Mouse (Mus musculus): ENCODE measurements around the gene Fbxw21. TPM values are rescaled to one million over a fixed set of nuclear protein-coding genes. Genes with fewer than 3 reads are reported as not detected.

The Fbxw21 gene
- total and polyA plus RNA-seq, 2 experiments = not detected

- 20% methylated on average over 3 of the region's 3 CpGs for WGBS
- H3K36me3 ChIP-seq (ENCODE audit: control insufficient read depth, insufficient read depth, low read length) = no peaks in the 10 kb centered on the region
- H3K79me2 ChIP-seq (ENCODE audit: control insufficient read depth, insufficient read depth, low read length) = no peaks in the 10 kb centered on the region
- peak; percentile 63 for DNase-seq (ENCODE audit: extremely low read depth, low read depth, low spot score)
- no peaks in the 10 kb centered on the region for H3K27me3 ChIP-seq (ENCODE audit: control insufficient read depth, insufficient read depth, low read length)
- TF ChIP-seq CTCF (IDR thresholded peaks at IDR 0.05; ENCODE audit: low read depth, low read length) (no peak), POLR2A (IDR thresholded peaks at IDR 0.05; ENCODE audit: extremely low read depth, insufficient read depth, low read length) (no peak)
- no peak overlapping the region for H3K4me3 ChIP-seq (ENCODE audit: insufficient read depth, low read depth, low read length)
- no peak overlapping the region for H3K27ac ChIP-seq (replicated peaks; ENCODE audit: insufficient read depth, low read depth, low read length)
- H3K9ac ChIP-seq (ENCODE audit: low read depth, low read length) = no peak overlapping the region
- H3K4me1 ChIP-seq (ENCODE audit: control insufficient read depth, insufficient read depth, low read length) = peaks cover 1% of the 10 kb centered on the region; the same call in 1 of the 2 replicates
Measured at GRCm38 (mm10) chr9:109125481-109125880, 36.4 kb downstream of the Fbxw21 start.

- Histone ChIP-seq H3K36me3 (ENCODE audit: control insufficient read depth, insufficient read depth, low read length) (no peaks in the 10 kb centered on the region), H3K9ac (ENCODE audit: low read depth, low read length) (no peak overlapping the region), H3K27me3 (ENCODE audit: control insufficient read depth, insufficient read depth, low read length) (no peaks in the 10 kb centered on the region), H3K4me3 (ENCODE audit: insufficient read depth, low read depth, low read length) (no peak overlapping the region), H3K4me1 (ENCODE audit: control insufficient read depth, insufficient read depth, low read length) (peaks cover 1% of the 10 kb centered on the region; the same call in 1 of the 2 replicates), H3K79me2 (ENCODE audit: control insufficient read depth, insufficient read depth, low read length) (no peaks in the 10 kb centered on the region), H3K27ac (replicated peaks; ENCODE audit: insufficient read depth, low read depth, low read length) (no peak overlapping the region)
- peak; percentile 60 for DNase-seq (ENCODE audit: extremely low read depth, low read depth, low spot score)
- TF ChIP-seq CTCF (IDR thresholded peaks at IDR 0.05; ENCODE audit: low read depth, low read length) (no peak), POLR2A (IDR thresholded peaks at IDR 0.05; ENCODE audit: extremely low read depth, insufficient read depth, low read length) (no peak)
- 9% methylated on average over 2 of the region's 2 CpGs for WGBS
Measured at GRCm38 (mm10) chr9:109125043-109125442, 36.8 kb downstream of the Fbxw21 start.

DNA sequence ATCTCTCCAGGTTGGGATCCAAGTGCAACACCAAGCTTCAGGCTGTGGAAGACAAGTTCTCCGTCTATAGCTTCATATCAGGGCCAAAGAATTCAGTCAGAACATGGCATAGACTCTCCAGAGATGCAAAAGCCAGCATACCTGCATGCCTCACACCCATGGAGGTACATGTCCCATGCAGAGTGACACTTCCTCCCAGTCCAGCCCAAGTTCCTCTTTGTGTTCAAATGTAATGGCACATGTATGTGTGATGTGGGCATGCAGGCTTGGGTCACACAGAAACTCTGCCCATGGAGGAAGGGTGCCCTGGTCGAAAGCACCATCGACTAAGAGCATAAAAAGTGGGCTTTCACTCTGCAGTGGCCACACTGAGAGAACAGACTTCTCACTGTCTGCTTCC lies 37.7 kb downstream of the Fbxw21 start:
- Histone ChIP-seq H3K4me3 (ENCODE audit: insufficient read depth, low read depth, low read length) (no peak overlapping the region), H3K79me2 (ENCODE audit: control insufficient read depth, insufficient read depth, low read length) (no peaks in the 10 kb centered on the region), H3K27me3 (ENCODE audit: control insufficient read depth, insufficient read depth, low read length) (no peaks in the 10 kb centered on the region), H3K4me1 (ENCODE audit: control insufficient read depth, insufficient read depth, low read length) (peaks cover 1% of the 10 kb centered on the region; the same call in 1 of the 2 replicates), H3K36me3 (ENCODE audit: control insufficient read depth, insufficient read depth, low read length) (no peaks in the 10 kb centered on the region), H3K27ac (replicated peaks; ENCODE audit: insufficient read depth, low read depth, low read length) (no peak overlapping the region), H3K9ac (ENCODE audit: low read depth, low read length) (no peak overlapping the region)
- no peak for DNase-seq (ENCODE audit: extremely low read depth, low read depth, low spot score)
- 90% methylated on average over 3 of the region's 3 CpGs for WGBS
- TF ChIP-seq POLR2A (IDR thresholded peaks at IDR 0.05; ENCODE audit: extremely low read depth, insufficient read depth, low read length) (no peak), CTCF (IDR thresholded peaks at IDR 0.05; ENCODE audit: low read depth, low read length) (no peak)

DNA sequence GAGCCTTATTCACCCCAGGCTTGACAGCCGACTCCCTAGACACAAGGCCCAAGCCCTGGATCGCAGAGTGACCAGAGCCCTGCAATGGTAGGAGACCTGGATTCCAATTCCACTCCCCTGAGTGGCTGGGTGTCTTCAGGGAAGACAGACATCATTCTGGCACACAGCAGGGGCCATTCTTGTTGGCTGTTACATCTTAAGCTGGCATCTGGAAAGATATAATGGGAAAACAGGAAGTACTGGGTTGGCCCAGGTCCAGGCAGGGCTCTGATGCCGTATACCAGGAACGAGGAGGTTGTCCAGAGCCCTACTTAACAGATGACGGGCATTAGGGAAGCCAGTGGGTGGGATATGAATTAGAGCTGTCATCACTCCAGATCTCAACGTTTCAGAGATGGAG lies 38.6 kb downstream of the Fbxw21 start:
- TF ChIP-seq CTCF (IDR thresholded peaks at IDR 0.05; ENCODE audit: low read depth, low read length) (no peak), POLR2A (IDR thresholded peaks at IDR 0.05; ENCODE audit: extremely low read depth, insufficient read depth, low read length) (no peak)
- no peaks in the 10 kb centered on the region for H3K36me3 ChIP-seq (ENCODE audit: control insufficient read depth, insufficient read depth, low read length)
- no peak overlapping the region for H3K9ac ChIP-seq (ENCODE audit: low read depth, low read length)
- no peak for DNase-seq (ENCODE audit: extremely low read depth, low read depth, low spot score)
- H3K79me2 ChIP-seq (ENCODE audit: control insufficient read depth, insufficient read depth, low read length) = no peaks in the 10 kb centered on the region
- no peak overlapping the region for H3K27ac ChIP-seq (replicated peaks; ENCODE audit: insufficient read depth, low read depth, low read length)
- H3K27me3 ChIP-seq (ENCODE audit: control insufficient read depth, insufficient read depth, low read length) = no peaks in the 10 kb centered on the region
- H3K4me3 ChIP-seq (ENCODE audit: insufficient read depth, low read depth, low read length) = no peak overlapping the region
- WGBS = 41% methylated on average over 6 of the region's 6 CpGs
- H3K4me1 ChIP-seq (ENCODE audit: control insufficient read depth, insufficient read depth, low read length) = peaks cover 5% of the 10 kb centered on the region

DNA sequence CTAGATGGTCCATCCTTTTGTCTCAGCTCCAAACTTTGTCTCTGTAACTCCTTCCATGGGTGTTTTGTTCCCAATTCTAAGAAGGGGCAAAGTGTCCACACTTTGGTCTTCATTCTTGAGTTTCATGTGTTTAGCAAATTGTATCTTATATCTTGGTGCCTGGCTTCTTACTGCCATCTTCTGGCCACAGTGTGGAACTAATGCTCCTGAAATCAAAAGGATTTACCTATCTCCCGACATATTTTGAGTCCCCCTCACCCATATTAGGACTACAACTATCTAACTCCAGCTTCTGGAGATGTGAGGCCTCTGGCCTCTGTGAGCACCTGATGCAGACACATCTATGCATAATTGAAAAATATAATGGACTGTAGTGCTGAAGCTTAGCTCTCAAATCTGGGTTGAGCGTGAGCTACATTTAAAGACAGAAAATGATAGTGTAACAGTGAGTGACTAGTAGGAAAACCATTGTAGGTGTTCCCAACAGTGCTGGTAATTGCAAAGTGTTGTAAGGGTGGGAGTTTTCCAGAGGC lies 39.2 kb downstream of the Fbxw21 start:
- Histone ChIP-seq H3K27me3 (ENCODE audit: control insufficient read depth, insufficient read depth, low read length) (no peaks in the 10 kb centered on the region), H3K27ac (replicated peaks; ENCODE audit: insufficient read depth, low read depth, low read length) (no peak overlapping the region), H3K79me2 (ENCODE audit: control insufficient read depth, insufficient read depth, low read length) (no peaks in the 10 kb centered on the region), H3K9ac (ENCODE audit: low read depth, low read length) (no peak overlapping the region), H3K36me3 (ENCODE audit: control insufficient read depth, insufficient read depth, low read length) (peaks cover 2% of the 10 kb centered on the region; the same call in 1 of the 2 replicates), H3K4me1 (ENCODE audit: control insufficient read depth, insufficient read depth, low read length) (peaks cover 5% of the 10 kb centered on the region), H3K4me3 (ENCODE audit: insufficient read depth, low read depth, low read length) (no peak overlapping the region)
- TF ChIP-seq POLR2A (IDR thresholded peaks at IDR 0.05; ENCODE audit: extremely low read depth, insufficient read depth, low read length) (no peak), CTCF (IDR thresholded peaks at IDR 0.05; ENCODE audit: low read depth, low read length) (0 out of 2 replicates have a peak, but pooled peaks have one; percentile 17)
- WGBS = 51% methylated on average over 2 of the region's 2 CpGs
- peak; percentile 44 for DNase-seq (ENCODE audit: extremely low read depth, low read depth, low spot score)

GRCm38 (mm10) chr9:109120956-109121355 lies 40.9 kb downstream of the Fbxw21 start:
- no peak overlapping the region for H3K9ac ChIP-seq (ENCODE audit: low read depth, low read length)
- WGBS = 88% methylated on average over 6 of the region's 6 CpGs
- DNase-seq (ENCODE audit: extremely low read depth, low read depth, low spot score) = no peak
- no peak overlapping the region for H3K27ac ChIP-seq (replicated peaks; ENCODE audit: insufficient read depth, low read depth, low read length)
- no peak overlapping the region for H3K4me3 ChIP-seq (ENCODE audit: insufficient read depth, low read depth, low read length)
- H3K79me2 ChIP-seq (ENCODE audit: control insufficient read depth, insufficient read depth, low read length) = no peaks in the 10 kb centered on the region
- H3K27me3 ChIP-seq (ENCODE audit: control insufficient read depth, insufficient read depth, low read length) = no peaks in the 10 kb centered on the region
- TF ChIP-seq POLR2A (IDR thresholded peaks at IDR 0.05; ENCODE audit: extremely low read depth, insufficient read depth, low read length) = no peak
- no peak for TF ChIP-seq CTCF (IDR thresholded peaks at IDR 0.05; ENCODE audit: low read depth, low read length)
- H3K4me1 ChIP-seq (ENCODE audit: control insufficient read depth, insufficient read depth, low read length) = peaks cover 5% of the 10 kb centered on the region
- peaks cover 5% of the 10 kb centered on the region; the same call in 1 of the 2 replicates for H3K36me3 ChIP-seq (ENCODE audit: control insufficient read depth, insufficient read depth, low read length)
